Mouse (Mus musculus) bone marrow, adult 2 months (tissue): ENCODE data around the gene Ranbp3.

Experiments used
- CTCF ChIP-seq: fragments of 200-500 bp; IDR thresholded peaks from 2 replicates; pipeline ENCODE4 v1.5.1; 2011; ENCODE audit warnings: low read length, control low read depth; ENCODE audit not compliant: control insufficient read depth, insufficient read depth
- POLR2A ChIP-seq: fragments of 200-500 bp; IDR thresholded peaks from 2 replicates; pipeline ENCODE4 v1.6.1; 2011; ENCODE audit warnings: low read depth, mild to moderate bottlenecking, control low read depth, low read length, borderline replicate concordance; ENCODE audit not compliant: control insufficient read depth

DNA sequence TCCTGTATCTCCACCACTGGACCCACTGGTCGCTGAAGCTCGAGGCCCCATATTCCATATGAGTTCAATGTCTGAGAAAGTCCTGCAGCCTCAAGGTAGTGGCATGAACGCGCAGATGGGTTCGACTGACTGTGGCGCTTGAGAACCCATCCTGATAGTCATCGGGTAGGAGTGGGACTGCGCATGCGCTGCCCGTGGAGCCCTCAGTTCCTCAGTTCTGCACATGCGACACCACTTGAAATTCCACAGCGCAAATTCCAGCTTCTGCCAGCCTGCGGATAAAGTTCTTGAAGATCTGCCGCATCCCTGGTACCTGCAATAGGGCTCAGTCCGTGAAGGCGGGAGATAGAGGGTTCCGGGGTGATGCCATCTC lies 67.7 kb downstream of the Ranbp3 start:
- no peak for TF ChIP-seq CTCF
- TF ChIP-seq POLR2A: no peak
